Mouse (Mus musculus): ENCODE data around the gene Olfr316. TPM values are rescaled to one million over a fixed set of nuclear protein-coding genes. Genes with fewer than 3 reads are reported as not detected.

The Olfr316 gene
- not detected for total RNA-seq (2023)

DNA sequence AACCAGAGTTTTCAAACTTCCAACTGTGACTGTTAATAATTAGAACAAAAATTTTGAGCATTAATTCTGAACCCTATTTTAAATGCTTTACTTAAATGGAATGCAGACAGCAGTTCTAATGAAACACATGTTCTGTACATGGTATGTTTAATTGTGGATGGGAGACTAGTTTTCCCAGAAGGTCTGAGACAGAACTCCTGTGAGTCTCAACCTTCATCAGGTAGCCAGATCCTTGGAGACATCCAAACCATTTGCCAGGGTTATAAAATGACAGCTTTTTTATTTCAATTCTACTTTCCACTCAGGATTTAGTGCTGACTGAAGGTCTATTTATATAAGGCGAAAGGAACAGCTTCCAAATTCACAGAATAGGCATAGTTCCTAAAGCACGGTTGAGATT, at the start of gene Olfr316:
Gene Olfr316, plus strand, starts transcription at position 301 of the 400 bp plus-strand sequence.

DNA sequence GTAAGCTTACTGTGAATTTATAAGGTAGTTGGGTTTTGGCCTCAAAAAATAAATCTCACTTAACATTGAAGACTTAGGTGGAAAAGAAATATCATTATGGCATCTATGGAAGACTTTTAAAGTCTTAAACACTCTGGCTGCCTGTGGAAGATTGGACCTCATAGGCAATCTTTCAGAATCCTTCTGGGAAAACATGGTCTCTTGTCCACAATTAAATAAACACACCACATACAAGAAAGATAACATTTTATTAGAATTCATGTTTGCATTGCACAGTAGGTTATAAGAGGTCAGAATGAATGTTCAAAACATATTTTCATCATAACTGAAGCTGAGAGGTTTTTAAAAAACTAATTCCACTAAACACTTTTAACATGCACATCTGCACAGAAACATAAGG, 28.6 kb upstream of the Olfr316 start, which contains the start of gene Olfr318:
Gene Olfr318, minus strand, starts transcription at position 101 of the 400 bp plus-strand sequence.

DNA sequence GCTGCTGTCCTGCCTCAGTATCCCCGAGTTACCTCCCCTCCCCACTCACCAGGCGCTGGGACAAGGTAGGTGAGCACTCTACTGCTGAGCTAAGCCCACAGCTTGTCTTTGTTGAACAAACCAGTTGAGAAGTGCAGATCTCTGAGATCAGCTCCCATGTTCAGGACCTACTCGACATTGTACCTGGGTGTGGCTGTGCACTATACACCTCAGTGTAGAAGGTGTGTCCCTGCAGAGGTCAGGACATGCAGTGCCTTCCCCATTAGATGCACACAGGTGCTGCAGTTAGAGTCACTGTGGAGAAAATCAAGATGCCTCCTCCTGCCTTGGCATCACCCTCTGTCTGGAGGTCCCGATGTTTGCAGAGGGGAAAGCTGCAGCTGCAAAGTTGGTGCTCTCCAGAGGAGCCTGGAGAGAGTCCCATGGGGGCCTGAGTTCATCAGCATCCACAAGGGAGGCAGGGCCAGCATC, 13.7 kb upstream of the Olfr316 start, which contains the start of gene Olfr317:
Gene Olfr317, minus strand, starts transcription at position 421 of the 471 bp plus-strand sequence.

DNA sequence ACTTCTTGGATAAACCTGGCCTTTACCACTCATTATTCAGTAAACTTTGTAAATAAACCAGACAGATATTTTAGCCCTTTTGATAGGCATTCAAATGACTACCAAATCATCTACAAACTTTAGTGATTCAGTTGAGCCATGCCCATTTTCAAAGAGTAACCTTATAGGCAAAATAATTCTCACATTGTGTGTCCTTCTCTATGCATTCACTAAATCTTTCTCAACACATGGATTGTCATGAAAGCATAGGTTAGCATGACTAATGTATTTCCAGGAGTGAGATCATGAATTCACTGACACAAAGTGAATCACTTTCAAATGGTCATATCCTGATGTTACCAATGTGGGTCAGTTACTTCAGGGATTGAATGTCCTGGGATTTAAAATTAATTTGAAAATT, 20.4 kb downstream of the Olfr316 start, which contains the start of gene Olfr315:
Gene Olfr315, plus strand, starts transcription at position 301 of the 400 bp plus-strand sequence.

DNA sequence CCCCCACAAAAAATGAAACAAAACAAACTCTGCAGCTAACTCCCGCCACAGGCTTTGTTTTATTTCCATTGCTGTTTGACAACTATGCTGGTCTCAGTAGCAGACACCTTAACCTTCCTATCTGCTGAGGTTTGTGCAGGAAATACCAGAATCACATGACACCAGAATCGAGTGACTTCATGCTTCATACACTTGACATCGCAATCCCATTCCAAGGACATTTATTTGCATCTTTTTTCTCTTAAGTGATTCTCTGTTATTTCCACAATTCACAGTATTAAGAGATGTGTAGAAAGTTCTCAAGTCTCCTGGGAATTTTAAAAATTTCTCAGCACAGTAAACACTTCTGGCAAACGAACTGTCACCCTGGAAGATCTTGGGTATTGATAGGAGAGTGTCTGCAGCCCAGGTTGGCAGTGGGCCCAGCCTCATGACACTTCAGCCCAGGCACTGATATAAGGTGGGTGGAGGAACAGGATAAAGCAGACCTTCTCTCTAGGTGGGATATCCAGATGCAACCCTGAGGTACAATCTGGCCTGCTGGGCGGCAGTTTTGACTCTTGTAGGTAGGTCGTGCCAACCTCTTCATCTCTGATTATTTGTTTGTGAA, 30.1 kb downstream of the Olfr316 start, which contains the start of gene Olfr314:
Gene Olfr314, plus strand, starts transcription at position 473 of the 610 bp plus-strand sequence.

DNA sequence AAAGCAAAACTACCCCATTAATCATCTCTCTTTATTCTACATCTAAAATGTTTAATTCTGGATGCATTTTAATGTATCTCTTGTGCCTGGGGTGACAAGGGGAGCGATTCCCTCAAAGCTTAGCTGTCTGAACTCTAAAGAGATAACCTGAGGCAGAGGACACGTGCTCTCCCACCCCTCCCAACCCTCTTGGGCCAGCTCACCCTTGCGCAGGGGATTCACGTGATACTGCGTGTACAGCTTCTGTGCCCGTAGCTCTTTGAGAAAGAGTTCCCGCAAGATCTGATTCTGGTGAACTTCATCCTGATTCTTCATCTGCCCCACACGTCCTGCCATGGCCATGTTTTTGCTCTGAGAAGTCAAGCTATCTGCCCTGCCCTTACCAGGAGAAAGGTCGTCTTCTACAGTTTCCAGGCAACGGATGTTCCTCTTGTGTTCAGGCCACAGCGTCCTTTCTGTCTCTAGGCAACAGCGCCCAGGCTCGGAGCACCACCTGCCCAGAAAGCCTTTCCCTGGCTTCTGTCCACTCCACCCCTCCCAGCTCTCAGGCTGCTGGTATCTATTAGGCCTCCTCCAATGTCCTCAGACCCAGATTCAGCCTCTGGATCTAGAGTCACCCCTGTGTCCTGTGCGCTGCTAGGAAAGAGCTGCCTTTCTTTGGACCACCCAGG, 49.2 kb downstream of the Olfr316 start, which contains the start of gene Fam183b:
Gene Fam183b, minus strand, starts transcription at position 403 of the 671 bp plus-strand sequence.

Other genes with a start within 250 kb of the Olfr316 start
- gene Olfr330, start 217.9 kb upstream of the Olfr316 start, total RNA-seq (2023): not detected
- not detected for gene Olfr329-ps, start 206.3 kb upstream of the Olfr316 start, total RNA-seq (2023)
- 0.56 TPM for gene Olfr328, start 197.1 kb upstream of the Olfr316 start, total RNA-seq (2023)
- not detected for gene Olfr224, start 182.2 kb upstream of the Olfr316 start, total RNA-seq (2023)
- not detected for gene Olfr325, start 175.0 kb upstream of the Olfr316 start, total RNA-seq (2023)
- not detected for gene Olfr324, start 157.6 kb upstream of the Olfr316 start, total RNA-seq (2023)
- not detected for gene 2210407C18Rik, start 136.7 kb upstream of the Olfr316 start, total RNA-seq (2023)
- gene Olfr323, start 122.2 kb upstream of the Olfr316 start, total RNA-seq (2023): not detected
- gene Trim58, start 112.3 kb upstream of the Olfr316 start, total RNA-seq (2023): 0.35 TPM
- not detected for gene Olfr322, start 94.0 kb upstream of the Olfr316 start, total RNA-seq (2023)
- gene Olfr320, start 71.6 kb upstream of the Olfr316 start, total RNA-seq (2023): not detected
- not detected for gene Olfr319, start 53.6 kb upstream of the Olfr316 start, total RNA-seq (2023)
- 0.70 TPM for gene Olfr318, start 28.7 kb upstream of the Olfr316 start, total RNA-seq (2023)
- gene Olfr317, start 13.5 kb upstream of the Olfr316 start, total RNA-seq (2023): not detected
- gene Olfr315, start 20.5 kb downstream of the Olfr316 start, total RNA-seq (2023): not detected
- not detected for gene Olfr314, start 30.2 kb downstream of the Olfr316 start, total RNA-seq (2023)
- gene Fam183b, start 49.2 kb downstream of the Olfr316 start, total RNA-seq (2023): not detected
- not detected for gene Olfr313, start 62.3 kb downstream of the Olfr316 start, total RNA-seq (2023)
- gene Olfr312, start 76.5 kb downstream of the Olfr316 start, total RNA-seq (2023): not detected
- gene Olfr311, start 86.5 kb downstream of the Olfr316 start, total RNA-seq (2023): not detected
- gene Gm12258, start 94.4 kb downstream of the Olfr316 start, total RNA-seq (2023): 10.0 TPM
- 10.7 TPM for gene 2810021J22Rik, start 114.5 kb downstream of the Olfr316 start, total RNA-seq (2023)
- gene Zfp39, start 151.5 kb downstream of the Olfr316 start, total RNA-seq (2023): 8.5 TPM
- gene Btnl10, start 165.2 kb downstream of the Olfr316 start, total RNA-seq (2023): 0.62 TPM
- 109 TPM for gene Rnf187, start 186.2 kb downstream of the Olfr316 start, total RNA-seq (2023)
- 10.3 TPM for gene Hist3h2ba, start 196.2 kb downstream of the Olfr316 start, total RNA-seq (2023)
- gene Hist3h2a, start 202.0 kb downstream of the Olfr316 start, total RNA-seq (2023): 34.6 TPM
- gene Trim17, start 202.0 kb downstream of the Olfr316 start, total RNA-seq (2023): 0.38 TPM
- gene Trim11, start 225.4 kb downstream of the Olfr316 start, total RNA-seq (2023): 55.2 TPM